Mouse (Mus musculus): ENCODE results near the gene Samd14. TPM values are rescaled to one million over a fixed set of nuclear protein-coding genes. Genes with fewer than 3 reads are reported as not detected.

Gene Samd14
- total RNA-seq, 2 experiments from 2014 or later: 30.8 to 31.1 TPM

DNA sequence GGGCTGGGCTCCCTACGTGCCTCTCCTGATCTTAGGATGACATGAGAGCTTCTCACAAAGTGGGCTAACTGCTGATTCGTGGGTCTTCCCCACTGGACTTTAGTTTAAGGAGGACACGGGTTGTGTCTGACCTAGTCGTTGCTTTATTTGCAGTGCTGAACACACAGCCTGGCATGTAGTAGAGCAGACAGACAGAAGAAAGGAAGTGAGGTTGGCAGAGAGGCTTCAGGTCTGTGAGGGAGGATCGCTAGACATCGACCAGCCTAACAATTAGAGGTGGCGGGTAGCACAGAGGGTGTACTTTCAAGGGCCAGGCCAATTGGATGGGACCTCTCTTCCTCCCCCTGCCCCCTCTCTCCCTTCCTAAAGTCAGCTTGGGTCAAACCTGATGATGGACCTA, 33.9 kb downstream of the Samd14 start:
- intact Hi-C loops (cut with DNase I): loop anchor here (5.0 to 10.0 kb wide), 3 partner anchors 66 to 211 kb away; partner anchors contain the start of genes Col1a1 and Sgca
- DNase-seq (ENCODE audit: low spot score in 2 of 2): no peak

DNA sequence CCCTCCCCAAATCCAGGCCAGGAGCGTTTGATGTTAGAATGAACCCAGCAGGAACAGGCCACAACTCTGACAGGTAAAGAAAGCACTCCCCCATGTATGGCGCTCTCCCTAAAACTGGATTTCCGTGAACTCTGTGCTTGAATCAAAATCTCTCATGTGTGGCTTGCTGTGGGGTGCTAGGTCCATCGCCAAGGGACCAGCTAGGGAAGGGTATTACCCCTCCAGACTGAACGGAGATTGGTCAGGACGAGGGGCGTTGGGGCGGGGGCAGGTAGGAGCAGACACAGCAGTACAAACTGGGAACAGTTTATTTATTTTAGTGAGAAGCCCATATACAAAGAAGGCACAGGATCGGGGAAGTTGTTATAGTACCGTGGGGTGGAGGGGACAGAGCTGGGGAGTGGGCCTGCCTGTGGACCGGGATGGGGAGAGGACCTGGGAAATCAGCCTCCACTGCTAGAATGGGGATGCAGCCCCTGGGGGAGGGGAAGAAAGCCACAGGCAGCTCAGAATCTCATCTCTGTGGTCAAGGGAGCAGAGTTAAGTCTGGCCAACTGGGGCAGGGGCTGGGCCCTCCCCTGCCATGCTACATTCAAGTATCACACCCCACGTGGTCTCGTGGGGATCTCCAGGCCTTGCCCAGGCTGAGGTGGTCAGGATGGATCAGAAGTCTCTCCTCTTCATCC, 34.6 kb downstream of the Samd14 start:
- intact Hi-C loops (cut with DNase I): loop anchor here (5.0 to 10.0 kb wide), 3 partner anchors 67 to 210 kb away; partner anchors contain the start of genes Col1a1 and Sgca
- no peak for DNase-seq (ENCODE audit: low spot score in 2 of 2)

DNA sequence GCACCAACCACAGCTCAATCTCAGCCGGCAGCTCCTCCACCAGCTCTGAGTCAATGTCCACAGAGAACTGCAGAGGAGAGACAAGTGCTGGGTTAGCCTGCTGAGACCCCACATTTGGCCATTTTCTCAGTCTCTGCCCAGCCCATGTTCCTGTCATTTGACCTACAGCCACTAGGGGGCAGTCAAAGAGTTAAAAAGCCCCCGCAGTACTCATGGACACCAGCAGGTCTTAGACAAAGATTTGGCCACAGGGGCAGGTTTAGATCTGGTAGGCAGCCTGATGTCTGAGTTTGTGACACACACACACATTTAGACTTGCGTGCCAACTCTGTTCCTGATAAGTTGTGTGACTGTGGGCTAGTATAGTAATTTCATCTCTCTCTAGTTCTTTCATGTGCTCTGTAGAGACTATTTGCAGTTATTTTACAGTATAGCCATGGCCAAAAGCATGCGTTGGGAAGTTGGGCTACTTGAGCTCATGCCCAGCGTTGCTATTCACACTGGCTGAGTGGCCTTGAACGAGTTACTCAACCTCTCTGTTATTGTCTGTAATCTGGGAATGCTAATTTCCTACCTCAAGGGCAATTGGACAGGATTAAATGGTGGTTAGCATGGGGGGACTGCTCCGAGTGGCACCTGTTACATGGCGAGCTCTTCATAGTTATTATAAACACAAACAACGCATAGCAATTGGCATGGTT, 37.5 kb downstream of the Samd14 start:
- intact Hi-C loops (cut with DNase I): loop anchor here (1.0 to 10.0 kb wide), 2 partner anchors 60 to 208 kb away; no protein-coding TSS in a partner anchor
- peak in 1 of 2 experiments; percentile 51 for DNase-seq (ENCODE audit: low spot score in 2 of 2)

DNA sequence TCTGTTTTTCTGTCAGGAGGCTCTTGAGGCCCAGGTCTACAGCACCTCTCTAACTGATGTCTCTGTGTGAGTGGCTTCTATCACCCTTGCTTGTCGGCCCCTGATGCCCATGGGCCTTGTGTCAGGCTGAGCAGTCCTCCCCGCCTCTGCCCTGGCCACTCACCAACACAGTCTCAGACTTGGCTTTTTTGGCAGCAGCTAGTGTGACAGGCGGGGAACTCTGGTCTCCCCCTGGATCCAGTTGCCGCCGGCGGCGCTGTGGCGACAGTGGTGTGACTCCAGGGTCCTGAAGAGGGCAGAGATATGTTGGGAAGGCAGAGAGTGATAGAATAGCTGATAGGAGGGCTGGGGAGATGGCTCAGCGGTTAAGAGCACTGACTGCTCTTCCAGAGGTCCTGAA, 43.4 kb downstream of the Samd14 start:
- intact Hi-C loops (cut with DNase I): no loop called here
- DNase-seq (ENCODE audit: low spot score in 2 of 2): no peak

DNA sequence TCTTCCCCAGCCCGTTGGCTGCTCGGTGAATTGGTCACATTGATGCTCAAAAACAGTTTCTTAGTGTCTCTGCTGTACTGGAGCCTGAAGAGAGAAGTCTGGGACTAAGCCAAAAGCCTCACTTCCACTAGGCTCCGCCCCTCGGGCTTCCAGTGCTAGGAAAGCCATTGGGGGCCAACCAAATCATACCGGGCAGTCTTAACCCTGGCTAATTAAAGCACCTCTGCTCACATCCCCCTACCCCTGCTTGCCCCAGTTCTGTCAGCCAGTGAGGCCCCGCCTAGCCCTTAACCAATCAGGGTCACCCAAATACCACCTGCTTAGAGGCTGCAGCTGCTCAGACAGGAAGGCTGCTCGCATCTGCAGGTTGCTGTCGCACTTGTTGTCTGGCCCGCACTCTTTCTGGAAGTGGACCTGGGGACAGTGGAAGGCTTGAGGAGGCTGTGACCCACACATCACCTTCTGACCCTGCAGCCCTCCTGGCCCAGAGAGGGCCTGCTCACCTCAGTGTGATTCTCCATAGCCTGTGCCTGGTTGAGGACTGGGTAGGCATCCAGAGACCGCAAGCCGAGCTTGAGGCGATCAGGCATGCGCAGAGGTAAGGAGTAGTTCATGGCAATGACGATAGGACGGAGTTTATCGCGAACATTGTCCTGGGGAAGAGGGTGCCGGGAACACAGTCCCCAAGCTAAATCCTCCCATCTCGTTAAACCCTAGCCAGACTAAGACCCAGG, 47.3 kb downstream of the Samd14 start:
- no peak for DNase-seq (ENCODE audit: low spot score in 2 of 2)
- intact Hi-C loops (cut with DNase I): no loop called here

DNA sequence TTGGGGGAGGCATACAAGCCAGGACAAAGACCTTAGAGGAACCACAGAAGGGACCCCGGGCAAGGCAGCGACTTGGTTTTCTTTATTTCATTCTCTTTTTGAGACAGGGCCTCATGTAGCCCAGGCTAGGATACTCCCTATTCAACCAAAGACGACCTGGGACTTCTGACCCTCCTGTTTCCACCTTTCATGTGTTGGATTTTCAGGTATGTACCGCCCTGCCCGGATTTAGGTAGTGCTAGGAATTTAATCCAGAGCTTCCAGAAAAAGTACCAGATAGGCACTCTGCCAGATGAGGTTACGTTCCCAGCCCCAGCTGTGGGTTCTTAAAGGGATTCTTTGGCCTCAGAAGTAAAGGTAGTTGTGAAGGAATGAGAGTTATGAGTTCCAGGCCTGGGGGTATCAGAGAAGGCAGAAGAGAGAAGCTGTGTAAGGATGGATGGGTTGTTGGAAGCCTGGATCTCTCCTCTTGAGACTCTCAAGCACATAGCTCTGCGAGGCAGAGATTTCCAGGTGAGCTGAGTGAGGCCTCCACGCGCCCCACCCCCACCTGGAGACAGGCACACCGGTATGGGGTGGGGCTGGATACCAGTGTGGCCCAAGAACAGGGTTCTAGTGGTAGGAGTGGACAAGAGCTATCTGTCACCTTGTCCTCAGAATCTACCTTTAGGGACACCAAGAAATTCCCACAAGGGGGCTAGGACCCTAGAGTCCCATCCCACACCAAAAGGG, 59.7 kb downstream of the Samd14 start:
- intact Hi-C loops (cut with DNase I): no loop called here
- no peak for DNase-seq (ENCODE audit: low spot score in 2 of 2)

DNA sequence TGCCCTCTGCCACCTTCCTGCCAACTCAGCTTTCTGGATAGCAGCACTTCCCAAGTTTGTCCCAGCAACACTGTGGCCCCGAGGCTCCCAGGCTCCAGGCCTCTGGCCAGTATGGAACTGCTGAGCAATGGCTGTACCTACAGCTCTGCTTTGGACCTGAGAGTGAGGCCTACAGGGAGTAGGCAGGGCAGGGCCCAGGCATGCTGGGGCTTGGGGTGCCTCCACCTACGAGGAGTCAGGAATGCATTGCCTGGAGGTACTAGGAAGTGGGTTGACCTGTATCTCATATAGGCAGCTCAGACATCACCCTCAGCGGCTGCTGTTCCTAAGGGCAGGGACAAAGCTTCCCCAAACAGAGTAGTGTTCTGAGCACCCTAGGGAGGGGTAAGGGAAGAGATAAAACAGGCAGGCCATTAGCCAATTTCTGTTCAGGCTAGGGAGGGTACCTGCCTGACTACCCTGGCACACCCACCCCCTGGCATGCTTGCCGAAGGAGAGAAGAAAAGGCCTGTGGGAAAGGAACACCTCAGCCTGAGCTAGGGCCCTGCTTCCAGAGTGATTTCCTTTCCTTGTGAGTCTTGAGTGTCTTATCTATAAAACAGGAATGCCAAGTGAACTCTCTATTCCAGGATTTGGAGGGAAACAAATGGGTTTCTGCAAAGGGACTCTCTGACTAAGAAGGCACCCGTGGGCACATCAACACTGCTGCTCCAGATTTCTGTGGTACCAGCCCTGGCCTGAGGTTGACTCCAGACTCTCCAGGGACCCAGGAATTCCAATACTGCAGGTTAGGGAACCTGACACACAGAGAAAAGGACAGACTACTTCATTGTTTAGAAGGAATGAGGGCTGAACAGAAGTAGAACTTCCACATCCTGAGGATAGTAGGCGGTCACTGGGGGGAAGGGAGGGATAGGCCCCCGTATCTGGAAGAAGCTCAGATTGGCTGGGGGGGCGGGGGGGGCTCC, 60.7 kb downstream of the Samd14 start:
- no peak for DNase-seq (ENCODE audit: low spot score in 2 of 2)
- intact Hi-C loops (cut with DNase I): no loop called here

DNA sequence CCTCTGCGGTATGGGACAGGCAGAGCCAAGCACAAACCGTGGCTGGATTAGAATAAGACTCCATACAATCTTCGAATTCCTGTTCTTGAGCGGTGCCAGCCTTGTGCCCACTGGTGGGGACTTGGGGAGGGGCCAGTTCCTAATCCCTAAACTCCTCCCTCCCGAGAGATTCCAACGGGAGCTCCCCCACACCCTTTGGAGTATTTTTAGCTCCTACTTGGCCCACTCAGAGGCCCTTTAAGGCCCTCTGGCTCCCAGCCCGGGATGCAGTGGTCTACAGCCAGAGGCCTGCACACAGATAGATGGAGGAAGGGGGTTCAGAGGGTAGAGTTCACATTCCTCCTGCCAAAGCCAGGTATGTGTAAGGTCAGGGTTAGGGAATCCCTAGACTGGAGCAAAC, 61.6 kb downstream of the Samd14 start:
- no peak for DNase-seq (ENCODE audit: low spot score in 2 of 2)
- intact Hi-C loops (cut with DNase I): no loop called here

DNA sequence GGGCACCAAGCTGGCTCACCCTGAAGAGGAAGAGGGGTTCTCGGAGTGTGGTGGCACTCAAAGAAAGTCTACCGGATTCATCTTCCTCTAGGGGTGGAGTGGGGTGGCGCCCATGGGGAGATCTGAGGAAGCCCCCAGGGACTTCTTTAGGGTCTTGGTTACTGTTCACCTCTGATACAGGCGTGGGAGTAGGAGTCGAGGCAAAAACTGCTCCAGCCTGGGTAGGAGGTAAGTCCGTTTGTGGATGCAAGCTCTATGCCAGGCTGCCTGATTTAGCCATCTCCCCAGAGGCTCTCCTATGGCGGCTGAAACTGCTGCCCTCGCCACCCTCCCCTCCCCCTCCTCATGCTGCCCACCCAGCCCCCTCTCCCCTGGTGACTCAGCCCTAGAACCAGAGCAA, 62.5 kb downstream of the Samd14 start:
- no peak for DNase-seq (ENCODE audit: low spot score in 2 of 2)
- intact Hi-C loops (cut with DNase I): no loop called here

DNA sequence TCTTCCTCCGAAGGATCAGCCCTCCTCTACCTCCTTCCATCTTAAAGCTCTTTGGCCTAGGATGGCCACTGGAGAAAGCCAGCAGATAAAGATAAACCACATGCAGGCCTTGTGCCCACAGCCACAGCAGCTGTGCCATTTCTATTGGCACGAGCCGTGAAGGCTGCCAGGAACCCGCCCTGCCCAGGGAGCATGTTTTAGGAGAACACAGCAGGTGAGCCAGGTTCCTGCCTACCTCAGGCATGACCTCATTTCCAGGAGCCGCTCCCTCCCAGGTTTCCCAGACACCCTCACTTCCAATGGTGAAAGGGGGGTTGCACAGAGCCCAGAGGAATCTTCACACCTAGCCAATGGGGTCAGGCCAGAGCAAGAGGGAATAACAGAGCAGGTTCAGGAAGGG, 63.1 kb downstream of the Samd14 start:
- no peak for DNase-seq (ENCODE audit: low spot score in 2 of 2)
- intact Hi-C loops (cut with DNase I): no loop called here

DNA sequence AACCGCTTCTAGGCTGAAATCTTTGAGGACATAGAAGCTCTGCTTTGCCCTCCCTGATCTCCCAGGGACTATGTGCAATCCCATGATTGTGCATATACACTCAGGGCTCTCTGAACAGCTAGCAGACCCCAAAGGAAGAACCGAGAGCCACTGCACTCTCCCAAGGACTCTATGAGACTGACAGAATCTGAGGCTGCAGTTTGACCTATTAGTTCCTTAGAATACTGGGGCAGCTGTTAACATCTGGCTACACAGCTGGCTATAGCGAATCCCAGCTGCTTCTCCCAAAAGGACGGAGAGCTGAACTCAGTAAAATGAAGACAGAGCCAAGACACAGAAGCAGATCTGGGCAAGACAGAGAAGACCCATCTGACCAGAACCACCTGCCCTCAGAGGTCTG, 64.2 kb downstream of the Samd14 start:
- DNase-seq (ENCODE audit: low spot score in 2 of 2): no peak
- intact Hi-C loops (cut with DNase I): no loop called here

DNA sequence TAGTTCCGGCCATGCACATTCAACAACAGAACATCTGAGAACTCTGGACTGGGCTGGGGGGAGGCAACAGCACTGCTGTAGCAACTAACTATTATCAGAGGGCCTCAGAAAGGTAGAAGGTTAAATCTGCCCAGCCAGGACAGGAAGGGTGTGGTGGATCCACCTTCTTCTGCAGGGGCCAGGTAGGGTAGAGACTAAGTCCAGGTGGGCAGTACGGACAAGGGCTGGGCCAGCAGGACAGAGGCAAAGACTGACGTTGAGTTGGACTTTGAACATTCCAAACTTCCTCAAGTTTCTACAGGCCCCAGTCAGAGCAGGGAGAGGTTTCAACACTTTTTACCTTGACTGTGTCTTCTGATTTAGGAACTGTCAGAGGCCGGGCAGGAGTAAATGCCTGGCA, 65.0 kb downstream of the Samd14 start:
- no peak for DNase-seq (ENCODE audit: low spot score in 2 of 2)
- intact Hi-C loops (cut with DNase I): no loop called here

DNA sequence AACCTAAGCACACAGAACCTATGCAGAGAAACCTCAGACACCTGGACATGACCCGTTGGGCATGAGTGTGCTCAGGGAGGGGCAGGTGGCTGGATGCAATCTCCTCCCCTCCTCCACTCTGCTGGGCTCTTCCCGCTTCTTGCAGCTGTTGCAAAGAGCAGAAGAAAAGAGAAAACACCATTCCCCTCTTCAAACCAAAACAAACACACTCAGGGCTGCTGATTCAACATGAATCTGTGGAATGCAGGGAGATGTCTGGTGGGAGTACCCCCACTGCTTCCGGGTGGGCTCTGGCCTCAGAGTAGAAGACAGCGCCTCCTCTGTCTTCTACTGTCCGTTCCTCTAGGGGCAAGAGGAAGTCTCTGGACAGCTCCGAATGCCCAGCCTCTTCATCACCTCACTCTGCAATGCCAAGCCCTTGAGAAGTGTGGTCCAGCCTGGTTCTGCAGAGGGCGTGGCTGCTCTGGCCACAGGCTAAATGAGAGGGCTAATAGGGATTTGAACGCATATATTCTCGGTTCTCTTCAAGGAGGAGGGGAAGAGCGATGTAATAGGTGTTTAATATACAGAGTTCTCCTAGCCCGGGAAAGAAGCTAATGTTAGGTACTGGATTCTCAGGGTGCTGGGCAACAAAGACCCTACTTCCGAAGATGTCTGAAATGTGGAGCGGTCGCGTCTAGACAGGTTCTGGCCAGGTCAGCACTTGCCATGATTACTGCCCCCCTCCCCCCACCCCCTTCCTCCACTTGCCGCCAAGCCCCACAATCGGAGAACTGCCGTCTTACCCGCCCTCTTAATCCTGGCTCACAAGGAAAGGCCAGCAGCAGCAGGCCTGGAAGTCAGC, 65.7 kb downstream of the Samd14 start:
- intact Hi-C loops (cut with DNase I): loop anchor here (2.0 kb wide), 1 partner anchor 31 kb away; no protein-coding TSS in a partner anchor
- DNase-seq (ENCODE audit: low spot score in 2 of 2): no peak

Other genes starting within 250 kb of the Samd14 start
- gene Tmem92, start 227.2 kb upstream of the Samd14 start, total RNA-seq (2021): not detected
- gene Col1a1, start 73.7 kb upstream of the Samd14 start, total RNA-seq (2021): 10 to 100 TPM; 22.8 to 31.9 TPM
- gene Hils1, start 42.3 kb upstream of the Samd14 start, total RNA-seq (2021): not detected
- under 1 TPM in 1 of 2 experiments, not detected in 1; 0.46 TPM for gene Sgca, start 33.6 kb upstream of the Samd14 start, total RNA-seq (2021)
- 100 to 1,000 TPM; 675 to 703 TPM for gene Ppp1r9b, start 18.8 kb upstream of the Samd14 start, total RNA-seq (2021)
- 10 to 100 TPM; 87.3 to 88.7 TPM for gene Pdk2, start 31.5 kb downstream of the Samd14 start, total RNA-seq (2021)
- 10 to 100 TPM; 13.8 to 14.5 TPM for gene Itga3, start 66.9 kb downstream of the Samd14 start, total RNA-seq (2021)
- not detected for gene Dlx3, start 110.2 kb downstream of the Samd14 start, total RNA-seq (2021)
- not detected for gene Dlx4, start 136.4 kb downstream of the Samd14 start, total RNA-seq (2021)

Measured in left cerebral cortex, postnatal 25 days (tissue).